Mouse (Mus musculus) CH12.LX (cell line): ENCODE measurements at regions not wholly inside any gene's neighbourhood (a gene's known extent, or its start where the extent isn't known, plus 50 kb on each side); places are given as distances from the start of the nearest gene placed in this dataset.

Source experiments
- CTCF ChIP-seq, 2 experiments: IDR thresholded peaks in 1 of 2; conservative IDR thresholded peaks in 1 of 2; 2 replicates each; pipeline ENCODE4 v1.5.1; 2011 to 2012; ENCODE audit warnings: low read depth in 2 of 2, low read length in 2 of 2, improper control_type of control experiment in 1 of 2, inconsistent platforms in 1 of 2, mild to moderate bottlenecking in 1 of 2, moderate library complexity in 1 of 2
- E2F4 ChIP-seq: IDR thresholded peaks from 2 replicates; pipeline ENCODE4 v1.6.1; 2011; ENCODE audit warnings: low read depth, low read length, improper control_type of control experiment; ENCODE audit not compliant: insufficient replicate concordance
- ETS1 ChIP-seq: conservative IDR thresholded peaks from 2 replicates; pipeline ENCODE4 v1.6.1; 2012; ENCODE audit warnings: low read depth, mild to moderate bottlenecking, inconsistent platforms, low read length, improper control_type of control experiment, moderate library complexity
- MAX ChIP-seq: IDR thresholded peaks from 2 replicates; pipeline ENCODE4 v1.6.1; 2011; ENCODE audit warnings: low read length, improper control_type of control experiment
- MXI1 ChIP-seq: IDR thresholded peaks from 2 replicates; pipeline ENCODE4 v1.6.1; 2011; ENCODE audit warnings: mild to moderate bottlenecking, low read depth, low read length, improper control_type of control experiment
- MYC ChIP-seq: IDR thresholded peaks from 2 replicates; pipeline ENCODE4 v1.6.1; 2011; ENCODE audit warnings: low read depth, mild to moderate bottlenecking, improper control_type of control experiment, low read length
- POLR2A ChIP-seq: IDR thresholded peaks from 2 replicates; pipeline ENCODE4 v1.6.1; 2011; ENCODE audit warnings: low read depth, mild to moderate bottlenecking, improper control_type of control experiment, low read length
- RAD21 ChIP-seq: IDR thresholded peaks from 2 replicates; pipeline ENCODE4 v1.6.1; 2011; ENCODE audit warnings: low read depth, mild to moderate bottlenecking, low read length, improper control_type of control experiment, moderate library complexity
- RCOR1 ChIP-seq: conservative IDR thresholded peaks from 2 replicates; pipeline ENCODE4 v1.6.1; 2012; ENCODE audit warnings: low read depth, mild to moderate bottlenecking, inconsistent platforms, low read length, improper control_type of control experiment
- SIN3A ChIP-seq: IDR thresholded peaks from 2 replicates; pipeline ENCODE4 v1.6.1; 2012; ENCODE audit warnings: low read length, improper control_type of control experiment, inconsistent platforms
- TBP ChIP-seq: conservative IDR thresholded peaks from 2 replicates; pipeline ENCODE4 v1.6.1; 2011; ENCODE audit warnings: low read depth, low read length, improper control_type of control experiment

DNA sequence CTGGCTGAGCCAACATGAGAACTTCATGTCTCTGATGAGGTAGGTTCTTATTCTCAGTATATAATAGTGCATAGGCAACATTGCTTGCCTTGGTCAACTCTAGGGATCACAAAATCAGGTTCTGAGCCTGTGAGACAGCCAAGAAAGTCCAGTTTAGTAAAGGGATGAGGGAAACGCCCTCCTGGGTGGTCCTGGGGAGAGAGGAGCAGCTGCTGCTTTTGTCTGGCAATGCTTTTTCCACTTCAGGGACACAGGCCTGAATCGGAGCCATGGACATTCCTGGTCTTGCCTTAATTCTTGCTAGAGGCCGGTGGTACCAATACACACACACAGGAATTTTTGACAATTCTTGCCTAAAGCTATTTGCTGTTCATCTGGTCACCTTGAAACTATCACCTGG is 169.8 kb downstream of the Plpp3 start:
- no peak for TF ChIP-seq E2F4
- TF ChIP-seq RCOR1, result no peak
- TF ChIP-seq POLR2A, result no peak
- no peak for TF ChIP-seq MAX
- TF ChIP-seq MYC, result no peak
- no peak for TF ChIP-seq MXI1
- no peak for TF ChIP-seq CTCF (conservative IDR thresholded peaks at IDR 0.05 in 1 of 2, IDR thresholded peaks at IDR 0.05 in 1 of 2; ENCODE audit: low read depth in 2 of 2, low read length in 2 of 2)
- no peak for TF ChIP-seq SIN3A
- no peak for TF ChIP-seq RAD21
- TF ChIP-seq TBP, result no peak
- no peak for TF ChIP-seq ETS1
